Mouse (Mus musculus): ENCODE results near the gene Moxd1.
A peak's percentile ranks its signal among the peaks of the same experiment; 100 is the strongest.

The Moxd1 gene

DNA sequence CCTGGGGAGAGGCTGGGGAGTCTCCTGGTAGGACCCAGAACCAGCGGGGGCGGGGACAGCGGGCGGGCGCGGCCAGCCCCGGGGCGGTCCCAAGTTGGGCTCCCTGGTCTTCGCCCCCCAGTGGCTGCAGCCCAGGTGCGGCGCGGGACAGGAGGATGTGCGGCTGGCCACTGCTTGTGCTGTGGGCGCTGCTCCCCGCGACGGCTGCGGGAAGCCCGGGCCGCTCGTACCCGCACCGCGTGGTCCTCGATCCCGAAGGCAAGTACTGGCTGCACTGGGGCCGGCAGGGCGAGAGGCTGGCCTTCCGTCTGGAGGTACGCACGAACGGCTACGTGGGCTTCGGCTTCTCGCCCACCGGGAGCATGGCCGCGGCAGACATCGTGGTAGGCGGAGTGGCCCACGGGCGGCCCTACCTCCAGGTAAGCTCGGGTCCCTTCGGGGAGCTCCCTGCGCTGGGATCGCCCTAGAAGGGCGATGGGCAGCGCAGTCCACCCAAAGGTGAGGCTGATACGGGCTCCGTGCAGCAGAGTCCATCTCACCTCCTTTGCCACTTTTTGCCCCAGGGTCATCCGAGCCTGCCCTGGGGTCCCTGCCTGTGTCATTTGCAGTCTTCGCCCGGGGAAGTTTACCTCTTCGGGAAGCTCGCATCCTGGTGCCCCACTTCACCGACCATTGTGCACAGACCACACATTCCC lies at the start of gene Moxd1:
Moxd1 (plus strand) TSS at position 69 of the 695 bp plus-strand sequence.
- peak; percentile 57 for DNase-seq (ENCODE audit: extremely low spot score)

DNA sequence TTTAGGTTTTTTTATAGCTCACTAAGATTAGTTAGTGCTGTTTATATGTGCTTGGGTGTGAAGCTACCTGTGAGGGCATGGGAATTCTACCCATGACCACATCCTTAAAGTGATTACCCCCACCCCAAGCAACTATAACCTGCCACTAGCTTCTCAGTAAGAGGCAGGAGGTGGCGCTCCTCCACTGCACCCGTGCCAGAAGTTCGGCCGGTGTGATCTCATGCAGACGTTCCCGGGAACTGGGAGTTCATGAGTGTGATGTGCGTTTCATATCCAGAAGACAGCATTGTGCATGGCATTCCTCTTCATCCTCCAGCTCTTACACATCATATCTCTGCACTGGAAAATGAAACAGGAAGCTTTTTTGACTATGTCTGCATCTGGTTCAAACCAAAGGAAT lies 32.9 kb upstream of the Moxd1 start:
- DNase-seq (ENCODE audit: extremely low spot score), result no peak

DNA sequence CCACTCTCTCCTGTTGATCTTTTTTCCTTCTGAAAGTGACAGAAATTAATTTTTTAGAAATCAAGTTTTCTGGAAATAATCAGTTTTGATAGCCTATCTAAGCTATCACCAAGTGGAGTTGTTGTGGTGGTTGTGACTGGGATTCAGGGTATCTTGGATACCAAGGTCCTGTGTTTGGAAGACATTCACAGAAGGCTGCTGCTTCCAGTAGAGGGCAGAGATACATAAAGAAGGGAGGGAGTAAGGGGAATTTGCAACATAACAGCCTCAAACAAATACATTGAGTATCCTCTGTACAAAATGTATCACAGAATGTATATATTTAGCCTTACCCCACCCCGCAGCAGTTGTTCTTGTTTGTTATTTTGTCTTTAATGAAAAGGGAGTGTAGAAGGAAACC lies 31.3 kb upstream of the Moxd1 start:
- no peak for DNase-seq (ENCODE audit: extremely low spot score)

DNA sequence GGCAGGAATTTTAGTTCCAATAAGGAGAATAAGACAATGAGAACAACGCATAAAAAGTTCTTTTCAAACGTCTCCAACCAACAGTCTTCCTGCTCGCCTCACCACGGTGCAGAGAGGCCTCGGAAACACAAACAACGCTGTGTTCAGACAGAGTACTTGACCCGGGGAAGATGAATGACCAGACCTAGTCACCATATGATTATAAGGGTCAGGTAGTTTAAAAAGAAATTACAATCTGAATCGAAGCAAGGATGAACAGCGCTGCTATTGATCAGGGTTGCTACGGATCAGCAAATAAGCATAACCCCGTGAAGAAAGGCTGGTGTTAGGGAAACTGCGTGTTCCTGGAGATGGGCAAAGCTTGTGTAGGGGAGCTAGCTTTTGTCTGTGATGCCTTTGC lies 24.0 kb upstream of the Moxd1 start:
- DNase-seq (ENCODE audit: extremely low spot score), result peak; percentile 47

DNA sequence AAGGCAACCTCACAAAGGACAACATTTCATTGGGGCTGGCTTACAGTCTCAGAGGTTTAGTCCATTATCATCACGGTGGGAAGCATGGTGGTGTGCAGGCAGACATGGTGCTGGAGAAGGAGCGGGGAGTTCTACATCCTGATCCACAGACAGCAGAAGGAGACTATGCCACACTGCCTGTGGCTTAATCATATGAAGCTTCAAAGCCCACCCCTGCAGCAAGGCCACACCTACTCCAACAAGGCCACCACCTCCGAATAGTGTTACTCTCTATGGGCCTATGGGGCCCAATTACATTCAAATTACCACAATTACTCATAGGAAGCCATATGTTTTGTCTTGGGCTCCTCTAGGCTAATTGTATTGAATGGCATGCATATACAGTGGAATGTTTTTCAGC lies 23.2 kb upstream of the Moxd1 start:
- DNase-seq (ENCODE audit: extremely low spot score), result no peak

GRCm38 (mm10) chr10:24210075-24210474 lies 13.2 kb upstream of the Moxd1 start:
- no peak for DNase-seq (ENCODE audit: extremely low spot score)

GRCm38 (mm10) chr10:24213297-24213696 lies 10.0 kb upstream of the Moxd1 start:
- DNase-seq (ENCODE audit: extremely low spot score), result no peak

DNA sequence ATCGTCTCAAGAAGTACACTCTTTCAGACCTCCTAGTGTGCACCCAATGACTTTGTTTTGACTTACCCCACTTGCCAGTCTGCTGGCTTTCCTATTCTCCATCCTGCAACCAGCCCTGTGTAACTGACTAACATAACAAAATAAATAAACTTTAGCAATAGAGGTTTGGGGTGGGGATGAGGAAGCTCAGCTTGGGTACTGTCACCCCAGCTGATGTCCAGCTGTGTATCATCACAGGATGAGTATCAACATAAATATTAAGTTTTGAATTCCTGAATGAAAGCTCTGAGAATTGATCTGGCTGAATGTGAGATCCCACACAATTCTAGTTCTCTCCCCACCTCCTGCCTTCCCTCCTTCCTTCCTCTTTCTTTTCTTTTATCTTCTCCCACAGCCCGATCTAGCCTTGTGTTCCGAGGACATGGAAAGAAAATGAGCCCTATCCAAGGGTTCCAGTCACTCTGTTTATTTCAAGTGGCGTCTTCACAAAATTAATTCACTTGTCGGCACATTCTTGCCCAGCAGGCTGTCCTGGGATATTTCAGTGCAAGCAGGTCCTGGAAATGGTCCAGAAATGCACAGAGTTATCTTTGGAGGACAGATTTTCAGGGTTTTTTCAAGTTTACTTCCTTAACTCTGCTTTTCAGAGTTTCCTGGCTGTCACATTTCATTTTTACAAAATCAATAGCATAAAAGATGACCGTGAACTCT lies 5.6 kb upstream of the Moxd1 start:
- DNase-seq (ENCODE audit: extremely low spot score), result no peak

DNA sequence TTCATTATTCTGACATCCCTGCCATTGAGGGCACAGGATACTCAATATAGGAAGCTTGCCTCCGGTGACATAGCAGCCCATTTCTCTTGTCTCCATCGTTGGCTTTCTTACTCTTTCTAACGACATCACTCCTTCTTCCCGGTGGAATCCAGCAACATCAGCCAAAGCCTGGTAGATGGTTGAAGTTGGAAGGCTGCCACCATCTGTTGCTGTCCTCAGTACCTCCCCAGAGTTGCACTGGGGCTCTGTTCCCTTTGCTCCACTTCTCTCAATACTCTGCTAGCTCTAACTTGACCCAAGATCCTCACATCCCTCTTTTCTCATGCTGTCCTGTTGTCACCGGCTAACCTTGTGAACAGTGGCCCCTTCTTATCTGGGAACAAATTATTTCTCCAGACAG lies 2.4 kb upstream of the Moxd1 start:
- DNase-seq (ENCODE audit: extremely low spot score), result no peak

GRCm38 (mm10) chr10:24222911-24223310 lies 406 bp upstream of the Moxd1 start:
- DNase-seq (ENCODE audit: extremely low spot score), result no peak

DNA sequence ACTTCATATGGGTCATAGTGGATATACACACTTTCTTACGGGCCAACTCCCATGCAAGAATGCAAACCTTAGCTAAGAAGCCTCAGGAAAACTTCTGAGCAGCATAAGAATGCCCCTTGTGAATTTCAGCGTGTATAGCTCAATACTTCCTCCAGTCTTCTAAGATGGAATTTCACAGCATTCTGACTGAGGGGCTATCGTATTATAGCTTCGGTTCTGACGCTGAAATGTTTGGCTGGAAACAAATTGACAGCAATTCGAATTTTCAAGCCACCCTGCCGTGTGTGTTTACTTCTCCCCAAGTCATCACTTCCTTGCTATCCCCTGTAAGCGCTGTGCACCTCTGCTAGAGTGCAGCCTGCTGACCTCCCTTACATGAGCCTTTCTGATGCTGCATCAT lies 1.3 kb downstream of the Moxd1 start:
- no peak for DNase-seq (ENCODE audit: extremely low spot score)

GRCm38 (mm10) chr10:24228318-24229183 lies 5.2 kb downstream of the Moxd1 start:
- DNase-seq (ENCODE audit: extremely low spot score), result peak; percentile 3

- no peak for DNase-seq (ENCODE audit: extremely low spot score)
Observed at GRCm38 (mm10) chr10:24232281-24232680, 9.0 kb downstream of the Moxd1 start.

GRCm38 (mm10) chr10:24235426-24236283 lies 12.3 kb downstream of the Moxd1 start:
- DNase-seq (ENCODE audit: extremely low spot score), result no peak

DNA sequence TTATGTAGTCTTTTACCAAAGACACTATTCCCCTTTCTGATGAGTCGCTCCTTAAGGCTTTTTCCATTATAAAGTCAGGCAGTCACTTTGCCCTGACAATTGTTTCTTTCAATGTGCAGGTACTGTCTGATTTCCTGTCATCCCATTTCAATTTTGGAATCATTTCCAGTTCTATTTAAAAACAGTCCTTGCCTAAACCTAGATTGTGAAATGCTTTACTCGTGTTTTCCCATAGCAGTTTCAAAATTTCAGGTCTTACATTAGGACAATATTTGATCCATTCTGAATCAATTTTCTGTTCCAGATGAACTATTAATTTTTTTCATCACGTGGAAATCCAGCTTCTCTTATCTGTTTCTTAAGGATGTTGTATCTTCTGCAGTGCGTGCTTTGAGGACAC lies 23.5 kb downstream of the Moxd1 start:
- DNase-seq (ENCODE audit: extremely low spot score), result no peak

- no peak for DNase-seq (ENCODE audit: extremely low spot score)
Observed at GRCm38 (mm10) chr10:24248116-24248515, 24.8 kb downstream of the Moxd1 start.

DNA sequence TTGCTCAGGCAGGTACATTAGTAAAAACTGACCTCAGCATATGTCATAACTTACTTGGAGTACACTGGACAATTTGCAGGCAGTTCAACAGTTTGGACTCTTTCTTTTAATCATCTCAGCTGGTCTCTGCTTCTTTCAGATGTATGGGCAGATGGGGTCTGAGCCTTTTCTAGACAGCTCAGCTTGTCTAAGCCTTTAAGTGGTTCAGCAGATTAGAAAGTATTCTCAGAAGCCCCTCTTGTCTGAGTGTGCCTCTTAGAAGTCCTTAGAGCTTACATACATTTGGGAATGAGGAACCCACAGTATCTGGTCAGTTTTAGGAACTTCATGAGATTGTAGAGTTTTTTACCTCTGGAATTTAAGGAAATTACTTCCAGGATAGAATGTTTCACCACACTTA lies 28.3 kb downstream of the Moxd1 start:
- no peak for DNase-seq (ENCODE audit: extremely low spot score)

GRCm38 (mm10) chr10:24258150-24258549 lies 34.8 kb downstream of the Moxd1 start:
- no peak for DNase-seq (ENCODE audit: extremely low spot score)

- DNase-seq (ENCODE audit: extremely low spot score), result peak; percentile 41
Observed at GRCm38 (mm10) chr10:24258885-24259284, 35.6 kb downstream of the Moxd1 start.

- DNase-seq (ENCODE audit: extremely low spot score), result no peak
Observed at GRCm38 (mm10) chr10:24259794-24260590, 36.7 kb downstream of the Moxd1 start.

GRCm38 (mm10) chr10:24267520-24267919 lies 44.2 kb downstream of the Moxd1 start:
- no peak for DNase-seq (ENCODE audit: extremely low spot score)
